Mouse (Mus musculus) cerebellum, adult 18-20 months (tissue): ENCODE measurements around the gene Slc35b2.

Experiments
- DNase-seq, 2 experiments: peaks; one replicate each; pipeline ENCODE4 v3.0.0; 2021

Slc35b2 gene

GRCm38 (mm10) chr17:45565103-45565502 is 1.4 kb downstream of the Slc35b2 start:
- no peak for DNase-seq

GRCm38 (mm10) chr17:45566031-45566359 is 2.3 kb downstream of the Slc35b2 start:
- DNase-seq: no peak

DNA sequence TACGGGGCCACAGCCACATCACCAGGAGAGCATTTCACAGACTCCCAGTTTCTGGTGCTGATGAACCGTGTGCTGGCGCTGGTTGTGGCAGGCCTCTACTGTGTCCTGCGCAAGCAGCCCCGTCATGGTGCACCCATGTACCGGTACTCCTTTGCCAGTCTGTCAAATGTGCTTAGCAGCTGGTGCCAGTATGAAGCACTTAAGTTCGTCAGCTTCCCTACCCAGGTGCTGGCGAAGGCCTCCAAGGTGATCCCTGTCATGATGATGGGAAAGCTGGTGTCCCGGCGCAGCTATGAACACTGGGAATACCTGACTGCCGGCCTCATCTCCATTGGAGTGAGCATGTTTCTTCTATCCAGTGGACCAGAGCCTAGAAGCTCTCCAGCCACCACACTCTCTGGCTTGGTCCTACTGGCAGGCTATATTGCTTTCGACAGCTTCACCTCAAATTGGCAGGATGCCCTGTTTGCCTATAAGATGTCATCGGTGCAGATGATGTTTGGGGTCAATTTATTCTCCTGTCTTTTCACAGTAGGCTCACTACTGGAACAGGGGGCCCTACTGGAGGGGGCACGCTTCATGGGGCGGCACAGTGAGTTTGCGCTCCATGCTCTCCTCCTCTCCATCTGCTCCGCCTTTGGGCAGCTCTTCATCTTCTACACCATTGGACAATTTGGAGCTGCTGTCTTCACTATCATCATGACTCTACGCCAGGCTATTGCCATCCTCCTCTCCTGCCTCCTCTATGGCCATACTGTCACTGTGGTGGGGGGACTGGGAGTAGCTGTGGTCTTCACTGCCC is 2.9 kb downstream of the Slc35b2 start:
- DNase-seq: peak; percentile 25 to 41

GRCm38 (mm10) chr17:45567162-45567601 is 3.5 kb downstream of the Slc35b2 start:
- no peak for DNase-seq

DNA sequence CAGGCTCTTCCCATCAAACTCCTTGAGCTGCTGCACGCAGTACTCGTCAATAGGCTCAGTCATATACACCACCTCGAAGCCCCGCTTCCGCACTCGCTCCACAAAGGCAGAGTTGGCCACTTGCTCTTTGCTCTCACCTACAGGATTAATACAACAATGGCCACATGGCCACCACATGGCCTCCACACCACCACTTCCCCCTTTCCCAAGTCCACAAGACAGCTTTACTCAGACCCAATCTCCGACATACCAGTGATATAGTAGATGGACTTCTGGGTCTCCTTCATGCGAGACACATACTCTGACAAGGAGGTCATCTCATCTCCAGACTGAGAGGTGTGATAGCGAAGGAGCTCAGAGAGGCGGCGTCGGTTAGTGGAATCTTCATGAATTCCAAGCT is 5.3 kb downstream of the Slc35b2 start:
- DNase-seq: no peak

- no peak for DNase-seq
Measured at GRCm38 (mm10) chr17:45569999-45570398, 6.3 kb downstream of the Slc35b2 start.

GRCm38 (mm10) chr17:45572103-45573086 is 8.7 kb downstream of the Slc35b2 start:
- peak; percentile 71 to 74 for DNase-seq

DNA sequence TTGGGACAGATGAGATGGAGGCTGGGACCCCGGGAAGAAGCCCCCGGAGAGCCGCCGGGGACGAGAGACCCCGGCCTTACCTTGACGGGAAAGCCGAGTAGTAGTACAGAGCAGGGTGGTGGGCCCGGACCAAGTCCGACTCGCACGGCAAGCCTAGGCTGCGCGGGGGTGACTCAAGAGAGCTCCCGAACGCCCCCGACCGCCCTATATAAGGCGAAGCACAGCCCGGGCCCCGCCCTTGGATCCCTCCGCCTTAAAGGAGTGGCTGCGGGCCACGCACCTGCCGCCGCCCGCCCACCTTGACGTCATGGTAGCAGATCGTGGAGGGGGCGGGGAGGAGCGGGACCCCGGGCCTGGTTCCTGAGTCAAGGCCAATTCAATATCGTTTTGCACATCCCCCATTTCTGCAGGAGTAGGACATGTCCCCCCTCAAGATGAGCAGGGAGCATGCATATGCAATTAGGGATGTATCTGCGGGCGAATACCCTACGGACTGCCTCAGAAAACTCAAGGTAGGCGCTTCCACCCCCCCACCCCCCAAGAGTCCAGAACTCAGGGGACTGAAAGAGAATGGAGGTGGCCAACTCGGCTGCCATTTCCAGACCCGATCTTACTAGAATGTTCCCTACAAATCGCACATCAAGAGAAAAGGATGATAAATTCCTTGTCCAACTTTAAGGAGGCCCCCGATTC is 9.6 kb downstream of the Slc35b2 start, which contains the start of gene Hsp90ab1:
Hsp90ab1 (minus strand) TSS at position 185 of the 693 bp plus-strand sequence.
- DNase-seq: peak; percentile 97 to 99

DNA sequence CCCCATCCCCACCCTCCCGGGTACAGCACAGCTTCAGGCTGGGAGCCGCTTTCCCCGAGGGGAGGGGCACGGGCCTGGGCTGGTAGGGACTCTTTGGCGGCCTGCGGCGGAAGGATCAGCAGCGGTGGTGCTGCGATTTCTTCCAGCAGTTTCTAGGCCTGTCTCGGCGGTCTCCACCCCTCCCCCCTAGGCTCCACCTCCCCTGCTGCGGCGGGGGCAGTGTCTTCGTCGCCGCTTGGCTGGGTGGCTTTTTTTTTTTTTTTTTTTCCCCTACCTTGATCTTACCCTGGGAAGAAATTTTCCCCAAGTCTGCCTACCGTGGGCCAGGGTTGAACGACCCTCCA is 10.1 kb downstream of the Slc35b2 start:
- DNase-seq: peak; percentile 94 to 96

DNA sequence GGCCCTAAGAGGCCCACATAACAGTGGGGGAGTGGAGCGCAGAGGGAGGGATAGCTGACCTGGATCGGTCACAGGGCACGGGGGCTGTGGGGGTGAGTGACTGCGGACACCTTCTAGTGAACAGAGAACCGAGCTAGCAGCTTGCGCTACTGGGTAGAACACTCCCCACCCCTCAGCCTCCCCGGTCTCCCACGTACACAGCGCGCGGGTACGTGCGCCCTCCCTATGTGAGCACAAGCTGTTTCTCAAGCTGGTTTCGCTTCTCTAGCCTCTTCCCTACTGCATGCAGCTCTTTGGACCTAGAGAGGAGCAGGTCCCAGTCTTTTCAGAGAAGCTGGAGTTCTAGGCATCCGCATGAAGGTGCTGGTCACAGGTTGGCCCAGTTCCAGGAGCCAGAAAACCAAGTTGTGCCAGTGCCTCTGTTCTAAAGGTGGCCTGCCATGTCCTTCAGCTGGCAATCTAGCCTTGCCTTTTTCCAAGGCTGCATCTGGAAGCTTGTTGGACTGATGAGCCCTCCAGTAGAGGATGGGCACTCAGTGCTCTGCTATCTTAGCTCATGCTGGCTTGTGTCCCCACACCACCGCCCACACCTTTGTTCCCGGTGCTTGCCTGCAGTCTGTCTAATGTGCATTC is 10.6 kb downstream of the Slc35b2 start:
- DNase-seq: peak; percentile 82 to 87

DNA sequence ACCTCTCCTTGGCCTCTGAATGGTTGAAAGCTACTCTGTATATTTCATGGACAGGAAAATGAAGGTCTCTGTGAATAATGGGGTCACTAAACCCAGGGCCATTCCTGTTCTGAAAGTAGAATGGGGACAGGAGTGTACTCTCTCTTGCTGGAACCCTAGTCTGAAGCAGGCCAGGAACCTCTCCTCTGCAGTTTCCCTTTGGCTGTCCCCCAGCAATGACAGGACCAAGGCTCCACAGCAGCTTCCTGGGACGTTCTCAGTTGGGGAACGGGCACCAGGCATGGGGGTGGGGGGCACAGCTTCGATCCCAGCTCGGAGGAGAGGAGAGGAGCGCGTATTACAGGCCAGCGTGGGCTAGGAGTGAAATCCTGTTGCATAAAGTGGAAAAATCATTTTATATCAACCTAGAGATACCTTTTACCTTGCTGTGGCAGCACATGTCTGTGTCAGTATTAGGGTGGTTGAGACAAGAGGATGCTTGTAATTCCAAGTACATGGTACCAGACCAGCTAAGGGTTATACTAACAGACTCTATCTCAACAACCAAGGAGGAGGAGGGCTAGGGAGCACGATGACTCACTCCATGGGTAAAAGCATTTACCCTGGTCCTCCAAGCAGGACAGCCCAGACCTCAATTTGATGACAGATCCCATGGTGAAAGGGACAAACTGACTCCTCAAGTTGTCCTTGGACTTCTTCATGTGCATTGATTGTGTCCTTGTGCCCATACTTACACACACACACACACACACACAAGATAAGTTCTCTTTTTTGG is 11.6 kb downstream of the Slc35b2 start:
- DNase-seq: peak in 1 of 2 experiments; percentile 36

GRCm38 (mm10) chr17:45578242-45578641 is 14.6 kb downstream of the Slc35b2 start:
- peak in 1 of 2 experiments; percentile 30 for DNase-seq

GRCm38 (mm10) chr17:45578843-45579242 is 15.2 kb downstream of the Slc35b2 start:
- DNase-seq: peak in 1 of 2 experiments; percentile 30

GRCm38 (mm10) chr17:45579554-45579953 is 15.9 kb downstream of the Slc35b2 start:
- no peak for DNase-seq

DNA sequence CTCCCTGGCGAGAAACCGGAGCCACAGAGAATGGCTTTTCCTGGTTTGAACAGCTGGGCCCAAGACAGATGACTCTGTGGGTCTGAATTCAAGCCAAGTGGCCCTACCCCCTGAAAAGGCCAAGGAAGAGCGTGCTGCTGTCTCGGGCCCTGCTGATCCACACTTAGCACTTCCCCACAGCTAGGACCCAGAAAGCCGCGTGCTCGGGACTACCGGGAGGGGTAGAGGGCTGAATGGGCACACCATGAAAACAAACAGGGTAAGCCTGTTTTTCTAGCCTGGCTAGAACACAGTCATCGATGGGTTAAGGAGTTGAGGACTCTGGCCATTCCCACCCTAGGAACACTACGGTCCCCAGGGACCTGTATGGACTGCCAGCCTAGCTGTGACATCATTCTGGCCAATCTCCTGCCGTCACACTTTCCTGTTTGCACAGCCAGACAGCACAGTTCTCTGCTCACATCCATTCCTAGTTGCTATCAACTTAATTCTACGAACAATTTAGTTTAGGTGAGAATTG is 17.3 kb downstream of the Slc35b2 start:
- DNase-seq: no peak

- DNase-seq: peak; percentile 70 to 77
Measured at GRCm38 (mm10) chr17:45581567-45581983, 17.9 kb downstream of the Slc35b2 start.

- DNase-seq: no peak
Measured at GRCm38 (mm10) chr17:45582188-45582587, 18.5 kb downstream of the Slc35b2 start.

DNA sequence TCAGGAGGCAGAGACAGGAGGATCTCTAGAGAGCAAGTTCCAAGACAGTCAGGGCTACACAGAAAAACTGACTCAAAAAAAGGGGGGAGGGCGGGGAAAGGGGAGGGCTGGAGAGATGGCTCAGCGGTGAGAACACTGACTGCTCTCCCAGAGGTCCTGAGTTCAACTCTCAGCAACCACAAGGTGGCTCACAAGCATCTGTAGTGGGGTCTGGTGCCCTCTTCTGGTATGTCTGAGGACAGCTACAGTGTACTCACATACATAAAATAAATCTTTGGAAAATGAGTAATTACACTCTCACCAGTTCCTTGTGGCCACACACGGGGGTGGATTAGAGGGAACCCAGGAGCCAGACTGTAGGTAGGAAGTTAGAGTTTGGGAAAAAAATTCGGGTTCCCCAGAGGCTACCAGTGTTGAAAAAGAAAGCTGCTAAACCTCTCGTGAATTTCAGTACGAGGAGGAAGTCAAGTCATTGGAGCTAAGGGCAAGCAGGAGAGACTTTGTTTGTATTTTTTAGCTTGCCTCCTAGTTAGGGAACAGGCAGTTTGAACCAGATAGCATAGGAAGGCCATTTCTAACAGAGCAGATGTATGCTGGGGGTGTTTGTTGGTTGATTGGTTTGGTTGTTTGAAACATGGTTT is 19.2 kb downstream of the Slc35b2 start:
- DNase-seq: peak in 1 of 2 experiments; percentile 34

DNA sequence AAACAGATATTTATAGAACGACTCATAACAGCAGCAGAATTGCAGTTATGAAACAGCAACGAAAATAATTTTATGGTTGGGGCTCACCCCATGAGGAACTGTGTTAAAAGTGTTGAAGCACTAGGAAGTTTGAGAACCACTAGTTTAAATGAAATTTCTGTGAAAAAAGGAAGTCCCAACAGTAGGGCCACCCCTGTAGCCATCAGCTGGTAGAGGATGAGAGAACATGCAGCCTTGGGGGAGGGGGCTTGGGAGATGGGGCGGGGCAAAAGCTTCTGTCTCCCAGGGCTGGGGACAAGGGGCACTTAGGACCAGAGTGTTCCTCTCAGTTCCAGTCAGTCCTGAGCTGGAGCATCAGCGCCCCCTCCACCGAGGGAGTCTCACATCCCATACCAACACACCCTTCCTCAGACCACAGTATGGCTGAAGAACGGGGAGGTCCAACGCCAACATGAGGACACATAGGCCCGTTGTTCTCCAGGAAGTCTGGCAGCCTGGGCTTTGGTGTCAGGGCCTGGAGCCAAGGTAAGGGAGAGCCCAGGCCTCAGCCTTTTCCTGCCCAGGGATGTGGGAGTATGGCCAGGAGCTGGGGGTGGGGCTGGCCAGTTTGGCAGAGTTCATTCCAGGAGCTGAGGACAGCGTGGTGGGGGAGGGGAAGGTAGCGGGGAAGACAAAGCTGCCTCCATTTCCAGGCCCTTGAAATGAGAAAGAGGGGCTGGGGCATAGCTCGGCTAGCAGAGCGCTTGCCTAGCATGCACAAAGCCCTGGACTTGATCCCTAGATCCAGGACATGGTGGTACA is 20.6 kb downstream of the Slc35b2 start:
- peak; percentile 70 to 73 for DNase-seq
